Mouse (Mus musculus): ENCODE measurements around the gene Slc2a4. TPM values are rescaled to one million over a fixed set of nuclear protein-coding genes. Genes with fewer than 3 reads are reported as not detected.

Gene Slc2a4
- polyA plus RNA-seq, 1 experiment from 2014 or later = 12.4 TPM

DNA sequence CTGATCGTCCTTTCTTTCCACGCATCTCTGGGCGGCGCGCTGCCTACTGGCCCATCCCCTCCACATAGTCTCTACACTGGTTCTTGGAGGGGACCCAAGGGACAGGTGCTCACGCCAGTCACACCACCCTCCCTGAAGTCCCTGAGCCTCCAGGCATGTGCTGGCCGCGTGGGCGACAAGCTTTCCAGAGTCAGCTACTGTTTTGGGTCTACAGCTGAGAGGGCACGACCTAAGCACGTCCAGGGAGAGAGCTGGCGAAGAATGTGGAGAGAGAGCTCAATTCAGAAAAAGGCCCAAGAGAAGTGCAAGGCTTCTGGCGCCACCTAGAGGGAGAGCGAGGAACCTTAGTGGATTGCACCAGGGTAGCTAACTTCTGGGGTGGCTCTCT lies 769 bp upstream of the Slc2a4 start:
- peaks cover 9% of the 10 kb centered on the region for H3K4me1 ChIP-seq
- H3K36me3 ChIP-seq = peaks cover 13% of the 10 kb centered on the region; the same call in 1 of the 2 replicates
- ATAC-seq (ENCODE audit: low FRiP score, low read depth) = peak; percentile 48
- H3K4me2 ChIP-seq (replicated peaks) = peak overlapping the region; percentile 62
- H3K27ac ChIP-seq = no peak overlapping the region
- peak overlapping the region; percentile 30 for H3K9ac ChIP-seq
- WGBS = under 1% methylated on average over 14 of the region's 14 CpGs
- H3K27me3 ChIP-seq (replicated peaks) = 0 out of 2 replicates have a peak, but pooled peaks cover 5% of the 10 kb centered on the region
- peak overlapping the region; percentile 41 for H3K4me3 ChIP-seq
- no peaks in the 10 kb centered on the region for H3K9me3 ChIP-seq

DNA sequence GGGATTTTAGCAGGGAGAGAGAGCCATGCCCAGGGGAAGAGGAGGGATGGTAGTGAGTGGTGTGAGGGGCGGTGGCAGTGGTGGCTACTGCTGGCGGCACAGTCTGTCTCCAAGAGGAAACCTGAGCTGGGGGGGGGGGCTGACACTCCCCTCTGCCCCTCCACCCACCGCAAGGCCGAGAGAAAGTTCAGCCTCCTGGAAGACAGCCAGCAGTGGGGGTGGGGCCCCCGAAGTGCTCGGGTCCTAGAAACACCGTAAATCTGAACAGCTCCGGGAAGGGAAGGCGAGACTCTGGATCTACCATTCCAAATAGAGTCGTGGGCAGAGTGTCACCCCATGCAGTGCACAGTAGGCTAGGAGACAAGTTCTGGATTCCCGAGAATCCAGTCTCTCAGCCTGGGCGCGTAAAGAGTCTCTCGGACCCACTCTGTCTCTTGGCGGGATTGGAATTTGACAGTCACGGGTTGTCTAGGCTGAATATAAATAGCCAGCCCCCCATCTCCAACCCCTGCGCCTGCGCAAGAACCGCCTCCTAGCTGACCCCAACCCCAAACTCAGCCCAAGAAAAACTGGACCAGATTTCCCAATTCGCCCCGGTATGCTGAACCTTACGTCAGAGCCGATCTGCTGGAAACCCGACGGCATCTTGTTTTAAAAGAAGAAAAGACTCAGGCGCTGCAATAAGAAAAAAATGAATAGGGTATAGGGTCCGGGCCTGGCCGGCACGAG lies 487 bp downstream of the Slc2a4 start:
- WGBS = 3% methylated on average over 29 of the region's 29 CpGs
- Histone ChIP-seq H3K9me3 (no peaks in the 10 kb centered on the region), H3K4me2 (replicated peaks) (peak overlapping the region; percentile 62), H3K9ac (peak overlapping the region; percentile 55), H3K4me3 (peak overlapping the region; percentile 41), H3K36me3 (peaks cover 13% of the 10 kb centered on the region; the same call in 1 of the 2 replicates), H3K4me1 (peaks cover 9% of the 10 kb centered on the region), H3K27me3 (replicated peaks) (0 out of 2 replicates have a peak, but pooled peaks cover 5% of the 10 kb centered on the region), H3K27ac (peak overlapping the region; percentile 42; the same call in 1 of the 2 replicates)
- peak; percentile 45 for ATAC-seq (ENCODE audit: low FRiP score, low read depth)

- peaks cover 13% of the 10 kb centered on the region; the same call in 1 of the 2 replicates for H3K36me3 ChIP-seq
- H3K4me1 ChIP-seq = peaks cover 9% of the 10 kb centered on the region
- no peak overlapping the region for H3K9ac ChIP-seq
- H3K9me3 ChIP-seq = no peaks in the 10 kb centered on the region
- no peak overlapping the region for H3K27ac ChIP-seq
- no peak for ATAC-seq (ENCODE audit: low FRiP score, low read depth)
- H3K4me2 ChIP-seq (replicated peaks) = peak overlapping the region; percentile 62; the same call in 1 of the 2 replicates
- H3K27me3 ChIP-seq (replicated peaks) = 0 out of 2 replicates have a peak, but pooled peaks cover 3% of the 10 kb centered on the region
- 92% methylated on average over 18 of the region's 18 CpGs for WGBS
- H3K4me3 ChIP-seq = no peak overlapping the region
These were observed 1.7 kb downstream of the Slc2a4 start for GRCm38 (mm10) chr11:69945997-69946891.

GRCm38 (mm10) chr11:69945216-69945615 lies 2.8 kb downstream of the Slc2a4 start:
- Histone ChIP-seq H3K4me2 (replicated peaks) (no peak overlapping the region), H3K4me1 (peaks cover 9% of the 10 kb centered on the region), H3K4me3 (no peak overlapping the region), H3K27me3 (replicated peaks) (no peaks in the 10 kb centered on the region), H3K36me3 (peaks cover 13% of the 10 kb centered on the region; the same call in 1 of the 2 replicates), H3K27ac (no peak overlapping the region), H3K9me3 (no peaks in the 10 kb centered on the region), H3K9ac (no peak overlapping the region)
- WGBS = 87% methylated on average over 13 of the region's 13 CpGs
- no peak for ATAC-seq (ENCODE audit: low FRiP score, low read depth)

GRCm38 (mm10) chr11:69940962-69941361 lies 7.0 kb downstream of the Slc2a4 start:
- no peak overlapping the region for H3K9ac ChIP-seq
- 70% methylated on average over 4 of the region's 4 CpGs for WGBS
- no peak overlapping the region for H3K4me3 ChIP-seq
- peaks cover 11% of the 10 kb centered on the region for H3K4me1 ChIP-seq
- peaks cover 33% of the 10 kb centered on the region for H3K27me3 ChIP-seq (replicated peaks)
- H3K36me3 ChIP-seq = peaks cover 13% of the 10 kb centered on the region; the same call in 1 of the 2 replicates
- no peak overlapping the region for H3K27ac ChIP-seq
- no peaks in the 10 kb centered on the region for H3K9me3 ChIP-seq
- ATAC-seq (ENCODE audit: low FRiP score, low read depth) = no peak
- no peak overlapping the region for H3K4me2 ChIP-seq (replicated peaks)

DNA sequence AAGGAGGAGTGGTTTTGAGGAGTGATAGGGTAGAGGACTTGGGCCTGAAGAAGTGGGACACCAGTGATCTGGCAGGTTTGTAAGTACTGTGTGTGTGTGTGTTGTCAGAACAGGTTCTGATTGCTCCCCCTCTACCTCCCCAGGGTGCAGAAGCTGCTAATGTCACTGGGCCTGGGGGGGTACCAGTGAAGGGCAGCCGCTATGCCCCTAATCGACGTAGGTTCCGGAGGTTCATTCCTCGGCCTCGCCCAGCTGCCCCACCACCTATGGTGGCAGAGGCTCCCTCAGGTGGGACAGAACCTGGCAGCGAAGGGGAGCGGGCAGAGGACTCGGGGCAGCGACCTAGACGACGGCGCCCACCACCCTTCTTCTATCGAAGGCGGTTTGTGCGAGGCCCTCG lies 8.3 kb downstream of the Slc2a4 start:
- Histone ChIP-seq H3K36me3 (peaks cover 7% of the 10 kb centered on the region; the same call in 1 of the 2 replicates), H3K4me2 (replicated peaks) (no peak overlapping the region), H3K27ac (no peak overlapping the region), H3K4me3 (no peak overlapping the region), H3K9ac (no peak overlapping the region), H3K9me3 (no peaks in the 10 kb centered on the region), H3K4me1 (peaks cover 19% of the 10 kb centered on the region), H3K27me3 (replicated peaks) (peaks cover 41% of the 10 kb centered on the region)
- no peak for ATAC-seq (ENCODE audit: low FRiP score, low read depth)
- 93% methylated on average over 17 of the region's 17 CpGs for WGBS

- WGBS = 75% methylated on average over 5 of the region's 5 CpGs
These were observed 8.8 kb downstream of the Slc2a4 start for GRCm38 (mm10) chr11:69939181-69939580.

DNA sequence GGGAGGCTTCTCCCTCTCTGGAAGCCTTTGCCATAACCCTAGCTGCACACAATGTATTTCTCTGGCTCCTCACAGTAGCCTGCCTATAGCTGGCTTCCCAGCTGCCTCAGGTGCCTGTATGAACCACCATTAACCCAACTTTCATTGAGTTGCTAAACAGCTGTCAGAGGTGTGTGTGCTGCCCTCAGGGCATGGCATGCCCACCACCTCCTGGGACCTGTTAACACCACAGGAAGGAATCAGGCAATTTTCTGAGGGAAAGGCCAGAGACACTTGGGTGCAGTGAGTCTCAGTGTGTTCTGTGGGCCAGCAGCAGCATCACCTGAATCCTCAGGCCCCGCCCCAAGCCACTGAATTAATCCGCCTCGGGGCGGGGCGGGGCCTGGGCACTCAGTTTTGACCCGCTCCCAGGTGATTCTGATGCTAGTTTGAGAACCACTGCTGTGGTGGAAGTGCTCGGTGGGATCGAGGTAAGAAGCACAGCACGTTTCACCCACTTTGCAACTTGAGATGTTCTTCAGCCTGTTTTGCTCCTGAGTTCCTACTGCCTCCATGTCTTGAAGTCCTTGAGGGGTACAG lies 9.5 kb downstream of the Slc2a4 start:
- 27% methylated on average over 9 of the region's 9 CpGs for WGBS
- no peak for ATAC-seq (ENCODE audit: low FRiP score, low read depth)
- H3K9me3 ChIP-seq = no peaks in the 10 kb centered on the region
- H3K4me3 ChIP-seq = no peak overlapping the region
- H3K27ac ChIP-seq = no peak overlapping the region
- peaks cover 23% of the 10 kb centered on the region for H3K4me1 ChIP-seq
- H3K4me2 ChIP-seq (replicated peaks) = no peak overlapping the region
- no peak overlapping the region for H3K9ac ChIP-seq
- no peaks in the 10 kb centered on the region for H3K36me3 ChIP-seq
- peaks cover 41% of the 10 kb centered on the region for H3K27me3 ChIP-seq (replicated peaks)

More at GRCm38 (mm10) chr11:69939181-69939580, 8.8 kb downstream of the Slc2a4 start:
- Histone ChIP-seq H3K4me2 (replicated peaks) (no peak overlapping the region), H3K4me3 (no peak overlapping the region), H3K9ac (no peak overlapping the region), H3K27ac (no peak overlapping the region), H3K27me3 (replicated peaks) (peaks cover 41% of the 10 kb centered on the region), H3K36me3 (peaks cover 2% of the 10 kb centered on the region; the same call in 1 of the 2 replicates), H3K9me3 (no peaks in the 10 kb centered on the region), H3K4me1 (peaks cover 21% of the 10 kb centered on the region)
- ATAC-seq (ENCODE audit: low FRiP score, low read depth) = no peak

DNA sequence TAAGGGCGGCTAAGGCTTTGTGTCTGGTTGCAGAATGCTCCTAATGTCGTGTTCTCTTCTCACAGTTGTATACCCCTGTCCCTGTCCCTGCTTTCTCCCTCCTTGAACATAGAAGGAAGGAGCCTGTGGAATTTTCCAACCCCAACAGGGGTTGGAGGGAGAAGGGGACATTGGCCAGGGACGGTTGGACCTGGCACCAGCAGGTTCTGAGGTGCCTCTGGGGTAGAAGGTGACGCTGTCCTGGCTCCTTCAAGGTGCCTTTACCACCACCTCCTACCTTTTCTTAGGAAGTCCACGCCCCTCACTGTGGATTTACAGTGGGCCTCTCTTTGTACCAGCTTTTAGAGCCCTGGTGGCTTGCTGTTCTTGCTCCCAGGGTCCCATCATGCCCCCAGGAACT lies 10.2 kb downstream of the Slc2a4 start:
- Histone ChIP-seq H3K27ac (no peak overlapping the region), H3K27me3 (replicated peaks) (peaks cover 41% of the 10 kb centered on the region), H3K36me3 (no peaks in the 10 kb centered on the region), H3K4me3 (no peak overlapping the region), H3K9ac (no peak overlapping the region), H3K9me3 (no peaks in the 10 kb centered on the region), H3K4me2 (replicated peaks) (peak overlapping the region; percentile 100; the same call in 1 of the 2 replicates), H3K4me1 (peaks cover 23% of the 10 kb centered on the region)
- no peak for ATAC-seq (ENCODE audit: low FRiP score, low read depth)
- WGBS = 69% methylated on average over 5 of the region's 5 CpGs

DNA sequence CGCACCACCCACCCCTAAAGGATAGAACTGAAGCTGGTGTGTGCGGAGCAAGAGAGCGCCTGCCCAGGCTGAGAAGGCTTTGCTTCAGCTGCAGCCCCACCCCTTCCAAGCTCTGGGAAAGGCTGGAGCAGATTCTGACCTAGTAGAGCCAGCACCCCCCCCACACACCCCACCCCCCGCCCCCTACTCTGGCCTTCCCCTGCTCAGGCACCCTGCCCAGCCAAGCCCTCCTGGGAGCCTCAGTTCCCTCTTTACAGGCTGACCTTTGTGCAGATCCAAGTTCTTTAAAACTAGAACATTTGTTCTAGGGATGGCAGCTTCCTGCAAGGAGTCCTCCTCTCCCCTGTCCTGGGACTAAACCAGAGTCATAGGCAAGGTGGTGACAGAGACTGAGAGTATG lies 10.6 kb downstream of the Slc2a4 start:
- H3K27ac ChIP-seq = no peak overlapping the region
- H3K9ac ChIP-seq = no peak overlapping the region
- ATAC-seq (ENCODE audit: low FRiP score, low read depth) = no peak
- H3K27me3 ChIP-seq (replicated peaks) = peaks cover 41% of the 10 kb centered on the region
- no peaks in the 10 kb centered on the region for H3K36me3 ChIP-seq
- H3K9me3 ChIP-seq = no peaks in the 10 kb centered on the region
- peak overlapping the region; percentile 100; the same call in 1 of the 2 replicates for H3K4me2 ChIP-seq (replicated peaks)
- peaks cover 23% of the 10 kb centered on the region for H3K4me1 ChIP-seq
- WGBS = 45% methylated on average over 4 of the region's 4 CpGs
- no peak overlapping the region for H3K4me3 ChIP-seq

DNA sequence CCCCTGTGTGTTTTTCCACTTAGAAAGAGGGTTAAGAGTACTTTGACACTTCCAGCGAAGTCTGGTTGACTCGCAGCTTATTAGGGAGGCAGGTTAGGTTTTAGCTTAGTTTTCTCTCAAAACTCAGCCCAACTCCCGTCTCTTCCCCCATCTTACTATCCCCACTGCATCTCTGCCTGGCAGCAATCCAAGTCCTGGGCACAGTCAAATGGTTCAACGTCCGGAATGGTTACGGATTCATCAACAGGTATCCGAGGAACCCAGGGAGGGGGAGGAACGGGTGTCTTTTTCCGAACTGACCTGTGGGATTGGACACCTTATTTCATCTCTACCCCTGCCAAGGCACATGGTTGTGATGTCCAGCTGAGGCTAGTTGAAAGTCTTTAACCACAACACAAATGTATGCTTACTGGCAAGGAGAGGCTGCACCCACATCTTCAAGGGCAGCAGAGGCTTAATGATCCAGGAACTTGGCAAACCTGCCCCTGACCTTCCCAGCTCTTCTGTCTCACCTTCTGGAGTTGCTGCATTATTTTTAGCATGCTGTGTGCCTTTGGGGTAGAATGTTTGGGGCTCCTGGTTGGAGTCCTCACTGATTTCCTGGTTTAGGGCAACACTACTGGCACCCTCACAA lies 11.2 kb downstream of the Slc2a4 start:
- H3K4me1 ChIP-seq = peaks cover 23% of the 10 kb centered on the region
- H3K9ac ChIP-seq = no peak overlapping the region
- peaks cover 41% of the 10 kb centered on the region for H3K27me3 ChIP-seq (replicated peaks)
- no peak overlapping the region for H3K4me3 ChIP-seq
- no peak for ATAC-seq (ENCODE audit: low FRiP score, low read depth)
- no peaks in the 10 kb centered on the region for H3K9me3 ChIP-seq
- H3K4me2 ChIP-seq (replicated peaks) = peak overlapping the region; percentile 100
- no peaks in the 10 kb centered on the region for H3K36me3 ChIP-seq
- H3K27ac ChIP-seq = no peak overlapping the region
- WGBS = 50% methylated on average over 9 of the region's 9 CpGs

Measured in neural tube, embryonic 12.5 days (tissue).